Mouse (Mus musculus) testis, adult 2 months (tissue): Measurements from ENCODE around the gene Lrguk.

Experiments used
- CTCF ChIP-seq: fragments of 200-500 bp; IDR thresholded peaks from 2 replicates; pipeline ENCODE4 v1.5.1; 2012; ENCODE audit warnings: low read depth, mild to moderate bottlenecking, inconsistent platforms, low read length, moderate library complexity; ENCODE audit not compliant: control insufficient read depth, insufficient read depth, insufficient replicate concordance
- POLR2A ChIP-seq: fragments of 200-500 bp; IDR thresholded peaks from 2 replicates; pipeline ENCODE4 v1.6.1; 2012; ENCODE audit warnings: low read depth, mild to moderate bottlenecking, inconsistent platforms, low read length, moderate library complexity; ENCODE audit not compliant: control insufficient read depth

- no peak for TF ChIP-seq CTCF
- TF ChIP-seq POLR2A = no peak
Measured at GRCm38 (mm10) chr6:34003033-34003432, 26.2 kb upstream of the Lrguk start.
